Mouse (Mus musculus) layer of hippocampus, adult 9-10 months (tissue): ENCODE results near the gene Kcnh1.

Experiments
- DNase-seq: peaks from one replicate; pipeline ENCODE4 v3.0.0; 2022; ENCODE audit warnings: low spot score

Gene Kcnh1

DNA sequence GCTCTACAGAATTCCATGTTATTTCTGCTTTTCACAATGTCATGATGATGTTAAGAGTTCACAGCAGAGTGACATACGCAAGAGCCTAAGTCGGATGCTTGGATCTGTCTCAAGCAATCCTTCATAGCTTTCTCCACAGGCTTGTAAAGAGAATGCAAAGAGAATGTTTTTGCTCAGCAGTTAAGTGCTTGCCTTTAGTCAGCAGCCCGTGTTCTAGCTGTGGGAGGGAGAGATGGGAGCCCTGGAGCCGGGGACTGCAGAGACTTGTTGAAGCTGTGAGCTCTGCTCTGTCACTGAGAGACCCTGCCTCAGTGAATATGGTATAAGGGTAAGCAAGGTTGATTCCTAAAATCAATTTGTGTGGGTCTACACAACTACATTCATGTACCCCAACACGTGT lies 78.3 kb downstream of the Kcnh1 start:
- no peak for DNase-seq

DNA sequence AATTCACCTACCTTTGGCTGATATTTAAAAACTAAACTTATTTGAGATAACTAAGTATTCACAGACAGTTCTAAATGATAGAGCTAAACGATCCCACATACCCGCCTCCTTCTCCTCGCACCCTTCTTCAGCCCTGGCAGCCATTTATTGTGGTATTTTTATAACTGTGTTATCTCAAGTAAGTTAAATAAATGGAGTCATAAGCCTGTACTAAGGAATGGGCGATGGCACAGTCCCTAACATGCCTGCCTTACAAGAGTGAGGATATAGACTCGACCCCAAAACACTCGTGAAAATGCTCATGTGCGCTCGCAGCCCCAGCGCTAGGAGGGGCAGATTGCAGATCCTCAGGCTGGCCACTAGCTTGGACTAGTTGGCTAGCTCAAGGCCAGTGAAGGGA lies 79.3 kb downstream of the Kcnh1 start:
- no peak for DNase-seq

DNA sequence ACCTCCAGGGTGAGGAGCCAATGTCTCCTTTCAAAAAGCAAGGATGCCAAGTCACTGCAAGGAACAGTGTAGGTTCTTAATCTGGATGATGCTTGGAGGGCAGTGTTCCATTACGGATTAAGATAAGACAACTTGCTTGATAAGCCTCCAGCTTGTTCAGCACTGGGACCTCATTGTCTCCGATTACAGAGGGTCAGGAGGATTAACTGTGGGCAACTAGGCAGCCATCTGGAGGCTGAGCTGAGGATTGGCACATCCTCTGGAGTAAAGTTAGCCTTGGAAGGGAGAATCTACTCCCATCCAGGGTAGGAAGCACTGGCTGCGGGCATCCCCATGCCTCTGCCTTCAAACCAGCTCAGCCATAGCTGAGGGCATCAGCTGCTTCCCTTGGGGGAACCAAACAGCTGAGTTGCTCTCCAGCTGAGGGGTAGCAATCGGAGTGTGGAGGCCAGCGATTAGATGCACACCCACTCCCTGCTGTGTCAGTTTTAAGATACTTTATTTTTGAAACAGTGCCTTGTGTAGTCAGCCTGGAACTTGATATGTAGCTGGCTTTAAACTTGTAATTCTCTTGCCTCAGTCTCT lies 87.3 kb downstream of the Kcnh1 start:
- DNase-seq, result no peak

DNA sequence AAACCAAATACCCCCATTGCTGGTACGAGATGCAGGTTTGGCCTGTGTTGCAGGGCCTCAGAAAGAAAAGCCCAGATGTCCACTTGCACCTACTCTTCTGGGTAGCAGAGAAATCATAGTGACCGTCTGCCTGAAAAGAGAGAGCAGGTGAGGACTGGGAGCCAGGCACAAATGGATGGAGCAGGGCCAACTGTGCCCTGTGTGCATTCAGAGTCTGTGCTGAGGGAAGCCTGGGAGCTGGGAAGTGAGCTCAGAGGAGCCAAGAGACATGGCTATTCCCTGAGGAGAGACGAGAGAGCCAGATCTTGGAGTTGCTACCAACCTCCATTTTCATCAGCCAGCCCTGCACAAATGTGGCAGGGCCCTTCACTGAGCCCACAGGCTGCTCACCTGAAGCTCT lies 93.8 kb downstream of the Kcnh1 start:
- no peak for DNase-seq

DNA sequence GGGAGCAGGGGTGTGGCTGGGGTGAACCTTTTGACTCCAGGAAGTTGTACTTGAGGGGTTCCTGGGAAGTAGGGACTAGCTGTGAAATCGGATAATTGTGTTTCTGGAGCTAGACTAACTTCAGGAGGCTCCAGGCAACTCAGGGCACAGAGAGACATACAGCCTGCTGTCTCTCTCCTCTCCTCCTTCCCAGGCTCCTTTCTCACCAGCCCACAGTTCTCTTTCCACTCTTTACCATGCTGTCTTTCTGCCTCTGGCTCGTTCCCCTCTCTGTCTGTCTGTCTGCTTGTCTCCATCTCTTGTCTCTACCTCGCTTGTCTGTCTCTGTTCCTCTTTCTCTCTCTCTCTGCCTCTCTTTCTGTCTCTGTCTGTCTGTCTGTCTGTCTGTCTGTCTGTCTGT lies 94.4 kb downstream of the Kcnh1 start:
- no peak for DNase-seq

DNA sequence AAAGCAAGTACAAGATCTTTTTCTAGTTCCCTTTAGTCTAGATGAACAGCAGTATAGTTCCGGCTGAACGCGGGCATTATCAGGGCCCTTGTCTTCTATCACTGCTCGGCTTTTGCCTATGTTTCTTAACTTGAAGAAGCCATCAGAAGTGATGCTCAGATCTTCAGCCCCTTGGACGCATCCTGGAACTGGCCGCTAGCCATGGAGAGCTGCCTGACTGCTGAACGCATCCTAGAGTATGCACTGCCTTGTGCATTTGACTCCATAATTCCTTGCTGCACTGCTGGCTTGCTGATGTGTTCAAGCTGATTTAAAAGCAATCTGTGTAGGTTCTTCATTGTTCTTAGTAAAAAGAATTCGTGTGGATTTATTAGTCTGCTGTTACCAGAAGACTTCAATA lies 97.9 kb downstream of the Kcnh1 start:
- no peak for DNase-seq

DNA sequence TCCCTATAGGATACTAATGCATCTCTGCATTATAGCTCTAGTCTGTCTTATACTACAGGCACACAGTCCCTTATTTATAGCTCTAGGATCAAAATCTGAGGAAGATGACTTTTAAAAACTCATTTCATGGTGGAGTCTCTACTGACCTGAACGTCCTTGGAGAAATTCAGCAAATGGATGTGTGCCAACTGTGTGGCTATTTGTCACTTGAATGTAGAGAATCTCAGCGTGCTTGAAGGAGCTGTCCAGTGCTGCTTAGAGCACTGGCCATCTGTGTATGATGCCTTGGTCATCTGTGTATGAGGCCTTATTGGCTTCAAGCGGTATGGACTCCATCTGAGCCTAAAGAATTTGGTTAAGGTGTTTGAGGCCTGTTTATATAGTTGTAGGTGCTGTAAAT lies 100.7 kb downstream of the Kcnh1 start:
- DNase-seq, result no peak

DNA sequence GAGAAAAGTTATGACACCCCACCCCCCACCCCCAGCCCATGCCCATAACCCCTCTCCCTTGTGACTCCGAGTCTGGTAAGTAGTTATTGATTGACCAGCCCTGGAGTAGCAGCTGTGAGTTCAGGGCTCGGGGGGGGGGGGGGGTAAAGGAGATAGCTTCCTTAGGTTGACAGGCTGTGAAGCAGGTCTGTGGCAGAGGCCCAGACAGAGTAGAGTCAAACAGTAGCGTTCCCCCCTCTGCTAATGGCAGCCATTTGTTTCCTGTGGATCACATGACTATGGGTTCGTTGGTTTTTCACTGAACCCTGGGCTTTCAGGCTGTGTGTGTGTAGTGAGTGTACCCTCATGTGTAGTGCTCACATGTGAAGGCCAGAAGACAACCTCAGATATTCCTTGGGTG lies 102.8 kb downstream of the Kcnh1 start:
- DNase-seq, result no peak

DNA sequence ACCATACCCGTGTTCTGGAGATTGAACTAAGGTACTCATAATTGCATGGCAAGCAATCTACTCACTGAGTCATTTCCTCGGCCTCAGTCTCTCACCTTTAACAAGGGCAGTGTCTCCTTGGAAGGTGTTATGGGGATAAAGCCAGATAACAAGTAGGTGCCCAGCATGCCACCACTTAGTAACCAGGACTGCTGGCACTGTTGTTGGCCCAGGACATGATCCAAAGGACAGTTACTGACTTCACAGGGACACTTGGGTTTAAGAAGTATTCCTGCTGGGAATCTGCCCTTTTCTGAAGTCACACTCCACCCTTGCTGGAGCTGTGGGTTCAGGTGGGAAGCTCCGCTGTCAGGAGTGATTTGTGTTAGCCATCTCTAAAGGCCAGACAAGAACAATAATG lies 103.3 kb downstream of the Kcnh1 start:
- no peak for DNase-seq

DNA sequence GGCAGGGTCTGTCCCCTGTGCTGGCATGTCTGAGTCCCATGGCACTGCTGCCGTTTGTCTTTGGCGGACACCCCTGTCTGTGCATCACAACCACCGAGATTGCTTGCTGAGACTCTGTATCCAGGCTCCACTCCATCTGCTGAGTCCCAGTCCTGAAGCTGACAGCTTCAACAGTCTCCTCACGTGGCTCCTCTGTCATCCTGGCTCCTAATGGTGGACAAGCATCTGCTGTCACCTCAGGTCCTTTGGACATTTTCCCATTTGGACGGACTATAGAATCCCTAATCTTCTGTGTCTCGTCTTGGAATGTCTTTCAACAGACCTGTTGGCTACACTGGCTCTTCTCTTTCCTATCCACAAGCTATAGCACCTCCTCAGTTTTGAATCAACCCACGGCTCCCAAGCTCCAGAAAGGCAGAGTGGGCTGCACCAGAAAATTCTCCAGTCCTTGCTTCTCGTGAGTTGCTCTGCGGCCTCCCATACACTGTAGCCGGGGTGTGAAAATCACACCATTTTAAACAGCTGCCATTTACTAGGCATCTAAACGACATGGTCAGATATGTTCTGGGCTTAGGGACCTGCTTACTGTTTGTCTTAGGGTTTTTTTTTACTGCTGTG lies 104.8 kb downstream of the Kcnh1 start:
- no peak for DNase-seq

DNA sequence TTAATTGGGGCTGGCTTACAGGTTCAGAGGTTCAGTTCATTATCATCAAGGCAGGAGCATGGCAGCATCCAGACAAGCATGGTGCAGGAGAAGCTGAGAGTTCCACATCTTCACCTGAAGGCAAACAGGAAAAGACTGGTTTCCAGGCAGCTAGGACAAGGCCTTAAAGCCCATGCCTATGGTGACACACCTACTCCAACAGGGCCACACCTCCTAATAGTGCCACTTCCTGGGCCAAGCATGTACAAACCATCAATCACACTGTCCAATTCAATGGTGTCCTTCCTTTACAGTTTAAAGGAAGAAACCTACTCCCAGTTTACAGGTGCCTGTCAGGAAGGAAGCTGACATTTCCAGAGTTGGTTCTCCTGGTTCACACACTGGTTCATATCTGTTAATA lies 105.3 kb downstream of the Kcnh1 start:
- DNase-seq, result no peak

DNA sequence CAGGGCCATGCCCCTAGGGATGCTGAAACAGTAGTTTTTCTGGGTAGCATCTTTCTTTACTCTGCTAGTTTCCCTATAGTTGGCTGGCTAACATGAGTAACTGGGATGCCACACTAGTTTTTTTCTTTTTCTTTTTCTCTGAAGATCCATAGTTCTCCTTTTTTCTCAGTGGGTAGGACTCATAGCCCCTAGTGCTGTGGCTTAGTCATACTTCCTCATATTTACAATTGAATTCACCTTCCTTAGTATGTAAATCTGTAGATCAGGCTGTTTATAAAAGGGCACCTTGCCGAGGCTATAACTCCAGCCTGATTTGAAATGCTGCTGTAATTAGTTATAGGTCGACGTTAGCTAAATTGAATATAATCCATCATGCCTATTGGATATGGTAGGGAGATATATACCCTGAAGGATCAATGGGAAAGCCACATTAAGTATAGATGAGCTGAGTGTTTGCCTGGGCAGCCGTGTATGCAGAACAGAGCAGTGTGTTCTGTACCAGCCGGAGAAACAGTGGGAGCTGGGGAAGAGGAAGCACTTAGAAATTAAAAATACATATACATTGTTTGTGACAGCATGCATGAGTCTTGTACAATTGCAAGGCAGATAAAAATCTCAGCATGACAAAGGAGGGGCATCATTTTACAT lies 107.0 kb downstream of the Kcnh1 start:
- DNase-seq, result no peak

DNA sequence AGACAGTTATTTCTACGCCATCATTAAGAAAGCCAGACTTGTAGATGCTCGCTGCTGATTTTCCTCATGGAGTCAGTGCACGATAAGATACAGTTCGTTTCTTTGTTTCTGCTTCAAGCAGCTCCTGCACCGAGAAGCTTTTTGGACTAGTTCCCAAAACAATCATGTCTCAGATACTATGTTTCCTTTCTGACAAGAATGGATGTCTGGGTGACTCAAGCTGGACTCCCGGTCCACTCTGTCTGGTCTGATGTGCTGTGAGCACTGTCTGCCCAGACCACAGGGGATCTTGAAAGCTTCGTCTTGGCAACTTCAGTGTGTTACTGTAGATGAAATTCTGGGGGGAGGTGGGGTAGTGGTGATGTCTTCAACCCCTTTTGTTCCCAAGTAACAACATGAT lies 109.8 kb downstream of the Kcnh1 start:
- DNase-seq, result no peak

DNA sequence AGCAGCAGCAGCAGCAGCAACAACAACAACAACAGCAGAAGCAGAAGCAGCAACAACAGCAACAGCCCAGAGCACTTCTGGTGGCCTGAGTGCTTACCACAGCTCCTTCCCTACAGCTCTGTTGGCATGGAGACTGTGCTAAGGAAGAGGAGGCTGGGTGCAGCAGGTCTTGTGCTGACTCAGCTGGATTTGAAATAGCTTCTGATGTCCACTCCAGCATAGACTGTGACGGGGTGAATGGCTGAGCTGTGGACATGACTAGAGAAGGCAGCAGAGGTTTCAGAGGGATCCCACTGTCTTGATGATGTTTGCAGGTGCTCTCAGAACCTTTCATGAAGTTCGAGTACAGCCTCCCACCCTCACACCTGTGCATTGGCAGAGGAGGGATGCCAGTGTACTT lies 113.0 kb downstream of the Kcnh1 start:
- DNase-seq, result no peak

DNA sequence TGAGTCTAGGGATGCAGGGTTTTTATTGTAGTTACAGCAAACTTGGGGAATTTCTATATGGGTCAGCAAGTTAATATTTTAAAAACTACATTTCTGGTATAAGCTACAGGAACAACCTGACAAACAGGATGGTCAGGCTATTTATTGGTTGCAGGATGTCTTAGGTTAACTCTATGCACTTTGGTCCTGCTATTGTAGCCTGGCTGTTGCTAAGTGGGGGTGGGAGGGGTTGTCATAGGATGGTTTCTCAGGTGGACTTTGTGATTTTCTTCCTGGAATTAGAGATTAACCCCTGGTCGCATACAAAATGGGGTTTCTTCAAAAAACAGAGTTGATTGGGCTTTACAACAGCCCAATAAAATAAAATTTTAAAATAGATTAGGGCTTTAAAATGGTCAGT lies 114.6 kb downstream of the Kcnh1 start:
- no peak for DNase-seq

DNA sequence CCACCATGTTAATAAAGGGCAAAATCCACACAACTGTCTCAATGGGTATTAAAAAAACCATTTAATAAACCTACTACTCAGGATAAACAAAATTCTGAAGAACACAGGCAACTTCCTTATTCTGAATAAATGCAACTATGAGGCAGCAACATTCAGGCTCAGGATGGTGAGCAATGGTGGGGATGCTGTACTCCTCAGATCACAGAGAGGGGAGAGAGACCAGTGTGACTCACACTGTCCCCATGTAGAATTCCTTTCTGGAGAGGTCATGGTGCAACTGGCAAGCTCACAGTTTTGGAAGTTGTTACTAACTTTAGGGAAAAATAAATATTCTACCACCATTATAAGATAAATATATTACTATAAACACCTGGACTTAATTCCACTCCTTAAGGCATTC lies 116.5 kb downstream of the Kcnh1 start:
- DNase-seq, result no peak

DNA sequence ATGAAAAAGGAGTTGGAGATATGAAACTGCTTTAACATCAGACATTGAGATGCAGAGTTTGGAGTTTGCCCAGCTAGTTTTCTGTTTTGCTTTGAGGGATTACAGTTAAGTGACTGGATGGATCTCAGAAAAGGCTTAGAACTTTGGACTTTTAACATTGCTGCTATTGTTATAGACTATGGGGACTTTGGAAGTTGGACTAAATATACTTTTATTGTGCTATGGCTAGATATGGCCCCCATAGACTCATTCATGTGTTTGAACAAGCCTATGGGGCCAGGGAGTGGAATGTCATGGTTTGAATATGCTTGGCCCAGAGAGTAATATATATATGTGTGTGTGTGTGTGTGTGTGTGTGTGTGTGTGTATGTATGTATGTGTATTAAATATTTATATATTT lies 120.7 kb downstream of the Kcnh1 start:
- no peak for DNase-seq

DNA sequence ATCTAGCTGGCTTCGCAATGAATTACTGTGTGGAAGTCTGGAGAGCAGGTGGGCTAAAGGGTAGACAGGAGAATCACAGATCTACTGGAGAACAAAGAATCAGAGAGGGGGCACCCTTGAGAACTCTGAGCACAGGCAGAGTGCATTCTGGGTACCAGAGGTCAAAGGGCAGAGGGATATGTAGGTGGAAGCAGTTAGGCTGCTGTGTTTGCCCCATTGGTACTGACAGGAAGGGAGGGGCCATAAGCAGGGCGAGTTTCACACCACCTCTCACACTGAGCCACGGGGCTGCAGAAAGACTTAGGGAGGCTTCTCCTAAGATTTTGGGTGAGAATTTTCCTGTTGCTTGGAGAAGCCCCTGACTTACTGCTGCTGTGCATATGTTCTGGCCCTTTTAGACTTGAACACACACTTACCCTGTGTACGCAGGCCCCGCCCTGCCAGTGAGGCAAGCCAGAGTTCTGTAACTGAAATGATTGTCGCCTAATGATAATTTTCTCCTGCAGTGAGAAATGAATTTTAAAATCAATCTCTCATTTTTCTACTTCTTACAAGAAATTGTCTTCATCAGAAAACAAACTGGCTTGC lies 121.4 kb downstream of the Kcnh1 start:
- no peak for DNase-seq

DNA sequence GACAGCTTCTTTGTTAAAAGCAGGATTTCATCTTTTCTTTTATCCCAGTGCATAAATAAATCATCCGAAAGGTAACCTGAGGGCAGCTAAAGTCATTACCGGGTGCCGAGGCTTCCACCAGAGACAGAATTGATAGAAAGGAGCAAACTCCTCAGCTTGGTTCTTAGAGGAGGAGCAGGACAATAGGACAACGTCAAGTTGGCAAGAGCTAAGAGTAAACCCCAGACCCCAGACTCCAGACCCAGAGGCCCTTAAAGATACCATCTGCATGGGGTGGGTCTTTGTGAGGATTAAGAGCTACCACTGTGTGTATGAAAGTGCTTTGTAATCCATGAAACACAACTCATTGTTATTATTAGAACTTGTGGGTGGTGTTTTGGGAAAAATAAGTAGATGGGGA lies 121.9 kb downstream of the Kcnh1 start:
- DNase-seq, result no peak

DNA sequence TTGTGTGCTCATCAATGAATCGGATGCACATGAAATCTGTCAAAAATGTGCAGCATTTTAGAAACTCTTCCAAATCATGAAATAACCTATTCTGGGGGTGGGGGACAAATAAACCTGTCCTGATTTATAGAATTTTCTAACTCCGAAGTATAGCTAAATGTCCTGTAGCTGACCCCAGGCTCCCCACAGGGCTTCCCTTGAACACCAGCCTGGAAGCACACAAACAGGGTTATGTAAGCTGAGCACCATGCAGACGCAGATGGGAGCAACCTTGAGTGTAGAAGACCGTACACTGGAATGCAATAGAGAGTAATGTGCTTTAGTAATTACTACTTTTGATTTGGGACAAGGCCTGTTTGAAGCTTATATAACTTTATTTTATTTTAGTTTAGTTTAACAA lies 122.4 kb downstream of the Kcnh1 start:
- DNase-seq, result no peak

DNA sequence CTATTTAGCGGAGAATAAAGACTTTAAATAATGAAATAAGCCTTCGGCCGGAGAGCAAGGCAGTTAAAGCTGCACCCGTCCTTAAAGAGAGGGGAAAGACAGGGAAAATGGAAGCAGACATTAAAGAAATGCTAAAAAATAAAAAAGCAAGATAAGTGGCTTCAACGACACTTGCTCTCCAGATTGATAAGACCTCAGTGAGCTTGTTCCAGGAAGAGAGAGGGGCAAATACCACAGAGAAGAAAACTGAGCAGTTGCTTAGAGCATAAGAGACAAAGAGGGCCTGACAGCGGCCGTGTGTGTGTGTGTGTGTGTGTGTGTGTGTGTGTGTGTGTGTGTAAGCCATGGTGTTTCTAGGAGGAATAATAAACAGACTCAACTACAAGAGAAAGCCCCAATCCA lies 123.0 kb downstream of the Kcnh1 start:
- DNase-seq, result no peak

DNA sequence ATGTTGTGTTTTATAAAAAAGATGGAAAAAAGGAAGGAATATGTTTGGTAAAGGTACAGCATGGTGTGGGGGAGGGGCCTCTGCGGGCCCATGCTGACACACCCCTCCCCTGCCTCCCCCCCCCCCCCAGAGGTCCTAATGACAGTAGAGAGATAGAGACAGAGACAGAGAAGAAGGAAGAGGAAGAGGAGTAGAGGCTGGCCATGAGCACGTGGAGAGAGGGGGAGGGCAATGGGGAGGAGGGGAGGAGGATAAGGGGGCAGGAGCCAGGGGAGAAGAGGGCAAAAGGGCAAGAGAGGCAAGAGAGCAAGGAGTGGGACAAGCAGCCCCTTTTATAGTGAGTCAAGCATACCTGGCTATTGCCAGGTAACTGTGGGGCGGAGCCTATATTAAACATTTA lies 123.5 kb downstream of the Kcnh1 start:
- DNase-seq, result no peak

DNA sequence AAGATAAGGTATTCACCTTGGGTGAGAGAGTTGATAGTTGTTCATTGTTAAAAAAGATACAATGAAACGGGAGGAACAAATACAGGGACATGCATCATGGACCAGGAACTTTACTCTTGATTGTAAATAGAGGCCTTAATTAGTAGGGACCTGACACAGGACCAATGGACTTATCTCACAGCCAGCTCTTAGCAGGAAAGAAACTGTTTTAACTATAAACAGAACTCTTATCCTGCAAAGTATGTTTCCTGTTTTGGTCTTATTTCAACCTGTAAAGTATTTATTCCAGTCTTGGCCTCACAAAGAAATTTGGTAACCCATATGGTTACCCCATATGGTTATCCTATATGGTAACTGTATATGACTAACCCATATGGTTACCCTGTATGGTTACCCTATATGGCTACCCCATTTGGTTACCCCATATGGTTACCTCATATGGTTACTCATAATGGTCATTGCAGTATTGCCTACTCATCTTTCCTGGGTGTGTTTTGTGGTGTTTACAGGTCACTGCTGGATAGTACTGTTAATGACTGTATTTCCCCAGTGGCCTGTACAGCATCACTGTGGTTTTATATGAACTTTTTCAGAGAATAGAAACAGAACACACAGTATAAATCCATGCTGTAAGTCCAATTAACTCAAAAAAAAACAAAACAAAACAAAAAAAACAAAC lies 125.0 kb downstream of the Kcnh1 start:
- DNase-seq, result no peak
